Mouse (Mus musculus): ENCODE results near the gene Chrm4.

The Chrm4 gene

DNA sequence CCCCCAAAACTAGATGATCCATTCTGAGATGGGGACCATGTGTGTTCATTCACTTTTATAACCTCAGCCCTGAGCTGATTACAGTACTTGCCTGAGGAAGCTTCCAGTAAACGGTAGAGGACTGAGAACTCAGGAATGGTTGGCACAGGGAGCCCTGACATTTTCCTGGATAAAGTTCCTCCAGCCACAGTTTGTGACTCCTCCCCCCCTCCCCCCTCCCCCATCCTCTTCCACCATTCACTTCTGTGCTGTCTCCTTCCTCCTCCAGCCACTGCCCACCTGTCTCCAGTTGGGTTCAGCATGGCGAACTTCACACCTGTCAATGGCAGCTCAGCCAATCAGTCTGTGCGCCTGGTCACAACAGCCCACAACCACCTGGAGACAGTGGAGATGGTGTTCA is at the start of gene Chrm4:
Gene Chrm4 (plus strand): TSS at position 301 of the 400 bp plus-strand sequence.
- no peak for DNase-seq (ENCODE audit: low read depth, low spot score)

DNA sequence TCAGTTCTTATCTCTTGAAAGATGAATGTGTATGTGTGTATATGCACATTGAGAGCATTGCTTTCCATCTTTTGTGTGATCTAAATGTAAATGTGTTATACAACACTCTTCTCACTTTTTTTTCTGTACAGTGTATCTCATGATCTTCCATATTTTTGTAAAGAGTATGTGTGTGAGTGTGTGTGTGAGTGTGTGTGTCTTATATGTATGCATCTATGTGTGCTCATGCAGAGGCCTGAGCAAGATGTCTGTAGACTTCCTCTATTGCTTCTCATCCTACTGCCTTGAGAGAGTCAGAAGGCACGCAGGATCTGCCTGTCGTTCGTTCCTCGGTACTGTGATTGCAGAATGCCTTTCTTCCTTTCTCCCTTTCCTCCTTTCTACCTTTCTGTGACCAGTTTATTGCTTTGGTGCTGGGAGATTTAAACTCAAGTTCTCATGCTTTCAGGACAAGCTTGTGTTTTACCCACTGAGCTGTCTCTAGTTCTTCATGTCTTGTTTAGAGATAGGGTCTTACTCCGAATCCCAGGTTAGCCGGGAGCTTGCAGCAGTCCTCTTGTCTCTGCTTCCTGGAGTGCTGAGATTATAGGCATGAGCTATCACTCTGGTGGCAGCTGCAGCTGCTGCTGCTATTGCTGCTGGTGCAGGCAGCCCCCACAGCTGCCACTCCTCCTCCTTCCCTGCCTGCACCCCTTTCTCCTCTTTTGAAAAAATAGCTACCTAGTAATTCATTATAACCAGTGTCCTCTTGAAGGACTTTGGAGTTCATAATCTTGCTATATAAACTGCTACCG is 48.5 kb upstream of the Chrm4 start:
- no peak for DNase-seq (ENCODE audit: low read depth, low spot score)

DNA sequence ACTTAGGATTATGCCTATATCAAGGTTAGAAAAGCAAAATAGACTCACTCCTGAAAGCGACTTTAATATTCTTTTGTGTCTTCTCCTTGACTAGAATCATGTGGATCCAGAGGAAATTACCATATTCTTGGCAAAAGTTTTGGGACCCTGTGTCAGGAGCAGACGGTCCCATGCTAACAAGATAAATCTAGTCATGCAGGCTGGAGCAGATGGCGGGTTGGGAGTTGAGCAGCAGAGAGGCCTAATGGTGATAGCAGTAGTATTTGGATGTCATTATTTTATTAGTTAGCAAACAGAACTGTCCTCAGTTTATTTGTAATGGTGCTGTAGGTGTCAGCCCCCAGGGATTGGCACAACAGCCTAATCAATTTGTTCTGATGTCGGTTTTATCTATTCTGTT is 43.1 kb upstream of the Chrm4 start:
- no peak for DNase-seq (ENCODE audit: low read depth, low spot score)

- no peak for DNase-seq (ENCODE audit: low read depth, low spot score)
These were observed 42.4 kb upstream of the Chrm4 start for GRCm38 (mm10) chr2:91884616-91885015.

GRCm38 (mm10) chr2:91894716-91895115 is 32.3 kb upstream of the Chrm4 start:
- no peak for DNase-seq (ENCODE audit: low read depth, low spot score)

- DNase-seq (ENCODE audit: low read depth, low spot score) = no peak
These were observed 31.6 kb upstream of the Chrm4 start for GRCm38 (mm10) chr2:91895401-91895800.

GRCm38 (mm10) chr2:91897968-91898367 is 29.1 kb upstream of the Chrm4 start:
- DNase-seq (ENCODE audit: low read depth, low spot score) = no peak

GRCm38 (mm10) chr2:91899141-91899540 is 27.9 kb upstream of the Chrm4 start:
- DNase-seq (ENCODE audit: low read depth, low spot score) = no peak

DNA sequence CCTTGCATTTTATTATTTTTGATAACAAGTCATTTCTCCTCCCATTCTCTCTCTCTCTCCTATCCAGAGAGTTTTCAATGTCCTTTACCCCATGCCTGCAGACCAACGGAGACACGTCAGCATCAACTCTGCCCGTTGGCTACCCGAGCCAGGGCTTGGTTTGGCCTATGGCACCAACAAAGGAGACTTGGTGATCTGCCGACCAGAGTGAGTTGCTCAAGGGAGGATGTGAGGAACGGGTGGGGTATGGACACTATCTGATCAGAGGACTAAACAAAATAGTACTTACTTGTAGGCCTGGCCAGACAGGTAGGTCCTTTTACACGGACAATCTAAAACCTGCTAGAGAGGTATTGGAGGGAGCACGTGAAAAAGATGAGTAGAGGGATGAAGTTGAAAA is 26.6 kb upstream of the Chrm4 start:
- DNase-seq (ENCODE audit: low read depth, low spot score) = no peak

- DNase-seq (ENCODE audit: low read depth, low spot score) = no peak
These were observed 24.7 kb upstream of the Chrm4 start for GRCm38 (mm10) chr2:91902336-91902735.

DNA sequence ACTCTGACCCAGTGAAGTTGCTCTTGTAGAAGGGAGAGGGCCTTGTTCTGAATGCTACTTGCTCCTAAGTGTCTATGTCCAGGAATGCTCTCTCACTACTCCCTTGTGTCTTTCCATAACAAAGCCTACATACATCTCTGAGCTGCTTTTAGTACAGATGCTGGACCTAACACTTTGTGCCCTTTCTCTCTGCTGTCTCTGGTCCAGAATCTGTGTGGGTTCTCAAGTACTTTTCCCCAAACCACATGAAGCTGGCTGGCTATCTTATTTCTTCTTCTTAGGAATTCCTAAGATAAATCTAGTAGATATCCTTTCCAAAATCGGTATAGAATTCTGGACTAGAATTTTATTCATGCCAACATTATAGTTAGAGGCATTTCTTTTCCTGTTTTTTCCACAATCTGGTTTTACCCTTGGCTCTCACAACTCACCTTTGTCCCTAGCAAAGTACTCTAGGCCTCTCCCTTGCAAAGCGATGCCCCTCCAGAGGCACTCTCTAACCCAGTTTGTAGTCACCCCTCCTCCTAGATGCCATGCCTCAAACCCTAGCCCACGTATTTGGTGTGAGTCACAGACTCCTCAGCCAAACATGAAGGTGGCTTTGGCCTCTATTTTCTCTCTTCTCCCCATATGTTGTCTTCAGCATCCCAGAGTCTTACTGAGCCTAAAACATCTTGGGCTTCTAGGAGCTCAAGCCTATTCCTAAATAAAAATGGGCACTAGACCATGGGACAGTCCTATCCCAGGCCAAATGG is 23.7 kb upstream of the Chrm4 start:
- DNase-seq (ENCODE audit: low read depth, low spot score) = no peak

DNA sequence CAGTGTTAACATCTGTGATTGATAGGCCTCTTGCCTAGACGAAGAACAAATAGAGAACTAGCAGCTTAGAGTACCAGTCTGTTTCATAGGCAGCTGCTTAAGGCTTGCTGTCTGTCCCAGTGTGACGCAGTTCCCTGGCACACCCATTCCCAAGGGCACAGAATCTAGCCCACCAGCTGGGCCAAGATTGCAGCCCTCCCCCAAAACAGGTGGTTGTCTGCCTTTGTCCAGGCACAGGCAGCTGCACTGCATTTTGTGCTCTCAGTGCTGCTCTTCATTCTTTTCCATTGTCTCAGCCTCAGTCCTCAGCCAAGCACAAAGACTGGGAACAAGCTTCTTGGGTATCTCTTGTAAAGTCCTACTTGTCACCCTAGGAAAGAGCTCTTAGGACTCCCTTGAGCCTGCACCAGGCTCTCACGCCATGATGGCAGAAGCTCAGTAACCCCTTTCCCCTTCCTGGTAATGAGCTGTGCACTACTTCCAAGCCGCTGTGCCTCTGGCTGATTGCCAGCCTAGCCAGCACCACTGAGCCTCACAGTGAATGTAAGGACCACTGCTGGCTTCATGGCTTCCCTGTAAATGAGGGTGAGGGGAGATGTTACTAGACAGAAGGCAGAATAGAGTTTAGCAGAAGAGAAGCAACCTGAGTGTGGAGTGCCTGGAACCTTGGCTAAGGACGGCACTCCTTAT is 22.3 kb upstream of the Chrm4 start:
- DNase-seq (ENCODE audit: low read depth, low spot score) = no peak

GRCm38 (mm10) chr2:91906141-91906540 is 20.9 kb upstream of the Chrm4 start:
- DNase-seq (ENCODE audit: low read depth, low spot score) = no peak

DNA sequence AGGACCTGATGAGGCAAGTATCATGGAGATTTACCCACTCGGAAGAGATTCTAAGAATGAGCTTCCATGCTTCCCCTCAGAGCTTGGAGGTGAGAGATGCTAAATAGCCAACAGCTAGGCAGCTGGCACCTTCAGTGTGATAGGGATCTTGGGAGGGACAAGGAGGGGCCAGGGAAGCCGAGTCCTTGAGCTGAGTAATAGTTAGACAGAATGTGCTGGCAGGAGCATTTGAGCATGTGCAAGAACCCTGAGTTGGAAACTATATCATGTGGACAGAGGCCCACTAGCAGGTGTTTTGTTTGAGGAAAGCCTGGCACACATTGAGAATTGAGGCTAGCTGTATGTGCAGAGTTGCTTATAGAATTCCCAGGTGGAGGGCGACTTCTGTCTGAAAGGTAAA is 14.4 kb upstream of the Chrm4 start:
- DNase-seq (ENCODE audit: low read depth, low spot score) = no peak

GRCm38 (mm10) chr2:91913328-91914110 is 13.5 kb upstream of the Chrm4 start:
- DNase-seq (ENCODE audit: low read depth, low spot score) = no peak

DNA sequence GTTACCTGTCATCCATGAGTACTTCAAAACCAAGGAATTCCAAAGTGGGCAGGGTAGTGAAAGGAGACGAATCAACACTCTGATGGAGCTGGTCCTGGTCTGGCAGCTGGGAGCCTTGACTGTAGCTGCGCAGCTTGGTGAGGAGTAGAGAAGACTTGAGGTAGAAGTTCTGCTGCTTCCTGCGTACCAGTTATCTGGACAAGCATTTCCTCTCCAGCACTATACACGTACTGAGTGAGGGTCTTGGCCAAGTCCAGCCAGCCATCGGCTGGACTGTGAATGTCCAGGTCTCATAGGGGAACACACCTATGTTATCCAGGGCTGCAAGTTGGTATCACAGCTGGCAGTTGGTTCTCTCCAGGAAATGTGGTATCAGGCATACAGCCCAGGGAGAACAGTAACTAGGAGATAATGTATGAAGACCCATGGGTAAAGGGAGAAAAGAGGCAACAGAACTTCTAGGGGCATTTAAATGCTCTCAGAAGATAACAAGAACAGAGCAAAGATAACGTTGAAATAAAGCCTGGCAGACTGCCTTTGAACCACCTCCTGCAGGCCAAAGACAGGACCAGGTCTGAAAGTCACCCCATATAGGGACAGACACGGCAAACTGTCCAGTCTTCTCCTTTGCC is 10.6 kb upstream of the Chrm4 start:
- no peak for DNase-seq (ENCODE audit: low read depth, low spot score)

DNA sequence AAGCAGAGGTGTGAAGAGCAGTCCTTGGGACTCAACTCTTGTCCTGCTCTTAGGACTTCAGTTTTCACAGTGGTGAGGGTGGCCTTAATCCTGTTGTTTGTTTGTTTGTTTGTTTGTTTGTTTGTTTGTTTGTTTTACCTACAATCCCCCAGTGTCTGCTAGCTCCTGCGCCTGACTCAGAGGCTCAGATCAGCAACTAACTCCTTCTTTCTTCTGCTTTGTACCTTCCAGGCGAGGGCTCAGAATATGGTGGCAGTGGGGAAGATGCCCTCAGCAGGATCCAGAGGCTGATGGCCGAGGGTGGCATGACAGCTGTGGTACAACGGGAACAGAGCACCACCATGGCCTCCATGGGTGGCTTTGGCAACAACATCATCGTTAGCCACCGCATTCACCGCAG is 10.0 kb upstream of the Chrm4 start:
- no peak for DNase-seq (ENCODE audit: low read depth, low spot score)

- DNase-seq (ENCODE audit: low read depth, low spot score) = no peak
These were observed 6.9 kb upstream of the Chrm4 start for GRCm38 (mm10) chr2:91920130-91920529.

- no peak for DNase-seq (ENCODE audit: low read depth, low spot score)
These were observed 5.8 kb upstream of the Chrm4 start for GRCm38 (mm10) chr2:91921181-91921789.

DNA sequence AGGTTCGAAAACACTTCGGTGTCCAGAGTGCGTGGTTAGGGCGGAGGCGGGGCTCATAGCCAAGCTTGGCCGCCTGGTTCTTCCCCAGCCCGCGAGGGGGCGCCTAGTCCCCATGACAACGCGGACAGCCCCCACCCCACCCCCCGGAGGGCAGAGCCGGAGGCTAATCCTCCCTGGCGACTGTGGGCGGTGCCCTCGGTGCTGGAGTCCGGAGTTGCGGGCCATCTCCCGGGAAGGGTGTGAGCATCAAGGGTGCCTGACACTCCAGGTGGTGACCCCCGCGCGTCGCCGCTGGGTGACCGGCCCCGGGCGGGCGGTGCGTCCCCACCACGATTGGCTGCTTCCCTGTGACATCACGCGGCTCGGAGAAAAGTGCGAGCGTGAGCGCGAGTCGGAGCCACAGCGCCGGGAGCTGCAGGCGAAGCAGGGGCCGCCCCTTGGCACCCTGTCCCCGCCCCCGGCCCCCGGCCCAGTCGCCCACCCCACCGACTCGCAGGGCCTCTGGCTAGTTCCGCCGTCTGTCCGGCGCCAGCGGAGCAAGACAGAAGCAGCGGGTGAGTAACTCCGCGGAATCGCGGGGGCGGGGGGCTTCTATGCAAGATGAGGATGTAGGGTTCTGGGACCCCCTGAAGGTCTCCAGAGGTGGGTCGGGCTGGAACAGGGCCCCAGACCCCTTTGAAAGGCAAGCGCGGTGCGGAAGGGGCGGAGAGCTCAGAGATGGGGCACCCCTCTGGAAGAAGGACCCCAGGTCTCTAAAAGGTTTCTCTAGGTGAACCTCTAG is 5.1 kb upstream of the Chrm4 start:
- no peak for DNase-seq (ENCODE audit: low read depth, low spot score)

All from WW6 (cell line).